Mouse (Mus musculus): ENCODE results near the gene Phf13.
"Not testable (repeated sequence)": the region's sequence is repeated elsewhere in the genome, so short reads cannot be mapped to it uniquely, and the experiment has no call there.

Gene Phf13

DNA sequence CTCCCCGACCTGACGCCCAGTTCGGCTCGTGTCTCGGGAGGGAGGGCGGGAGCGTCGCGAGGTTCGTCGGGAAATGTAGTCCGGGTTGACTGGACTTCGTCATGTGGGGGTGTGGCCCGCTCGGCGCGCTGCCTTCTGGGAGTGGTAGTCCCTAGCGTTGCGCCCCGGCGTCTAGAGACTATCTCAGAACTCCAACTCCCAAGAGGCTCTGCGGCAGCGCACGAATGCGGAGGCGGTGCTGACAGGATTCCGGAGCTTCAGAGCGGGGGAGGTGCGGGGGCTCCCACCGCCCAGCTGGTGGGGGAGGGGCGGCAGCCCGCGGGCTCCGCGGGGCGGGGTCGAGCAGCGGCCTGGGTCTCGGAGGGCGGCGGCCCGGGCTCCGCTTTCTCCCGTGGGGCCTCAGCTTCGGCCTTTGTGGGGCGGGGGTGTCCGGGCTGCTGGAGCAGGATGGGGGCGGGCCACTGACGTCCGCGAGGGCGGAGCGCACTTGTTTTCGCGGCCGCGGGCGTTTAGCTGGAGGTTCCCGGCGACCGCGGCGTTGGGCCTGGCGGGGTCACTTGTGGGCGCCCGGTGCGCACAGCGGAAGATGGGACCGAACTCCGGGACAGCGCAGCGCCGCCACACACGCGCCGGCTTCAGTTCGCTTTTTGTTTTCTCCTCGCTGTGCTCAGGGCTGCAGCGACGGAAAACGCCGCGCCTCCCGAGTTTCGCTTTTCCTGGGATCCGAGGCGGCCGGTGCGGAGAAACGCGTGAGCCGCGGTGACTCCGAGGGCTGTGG lies at the start of gene Phf13:
Gene Phf13, minus strand, starts transcription at position 86 of the 778 bp plus-strand sequence.
- in situ Hi-C loops (cut with MseI, MboI), result no loop called here

DNA sequence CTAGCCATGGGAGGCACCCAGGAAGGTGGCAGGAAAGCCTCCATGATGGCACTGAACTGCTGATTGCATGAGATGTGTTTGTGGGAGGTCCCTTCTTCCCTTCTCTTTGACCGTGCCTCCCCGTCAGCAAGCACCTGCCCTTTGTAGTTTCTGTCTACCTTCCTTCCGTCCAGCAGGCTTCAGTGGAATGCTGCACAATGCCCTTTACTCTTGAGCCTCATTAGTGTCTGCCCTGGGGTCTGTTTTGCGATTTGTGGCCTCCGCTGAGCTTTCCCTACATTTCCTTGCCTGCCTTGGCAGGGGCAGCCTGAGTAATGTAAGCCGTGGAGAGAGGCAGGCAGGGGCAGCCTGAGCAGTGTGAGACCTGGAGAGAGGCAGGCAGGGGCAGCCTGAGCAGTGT lies 48.6 kb upstream of the Phf13 start:
- in situ Hi-C loops (cut with MseI, MboI), result no loop called here

DNA sequence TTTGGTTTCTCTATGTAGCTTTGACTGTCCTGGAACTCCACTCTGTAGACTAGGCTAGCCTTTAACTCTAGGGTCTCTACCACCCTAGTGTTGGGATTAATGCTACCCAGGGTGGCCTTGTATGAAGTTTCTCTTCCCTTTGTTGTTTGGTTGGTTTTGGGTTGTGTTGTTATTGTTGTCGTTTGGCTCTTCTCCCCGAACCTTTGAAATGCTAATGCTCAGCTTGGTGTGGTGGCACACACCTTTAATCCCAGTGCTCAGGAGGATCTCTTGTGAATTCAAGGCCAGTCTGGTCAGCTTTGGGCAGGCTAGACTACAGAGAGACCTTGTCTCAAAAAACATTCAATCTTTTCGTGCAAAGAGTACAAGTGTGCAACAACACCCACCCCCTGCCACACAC lies 47.1 kb upstream of the Phf13 start:
- in situ Hi-C loops (cut with MseI, MboI), result no loop called here

DNA sequence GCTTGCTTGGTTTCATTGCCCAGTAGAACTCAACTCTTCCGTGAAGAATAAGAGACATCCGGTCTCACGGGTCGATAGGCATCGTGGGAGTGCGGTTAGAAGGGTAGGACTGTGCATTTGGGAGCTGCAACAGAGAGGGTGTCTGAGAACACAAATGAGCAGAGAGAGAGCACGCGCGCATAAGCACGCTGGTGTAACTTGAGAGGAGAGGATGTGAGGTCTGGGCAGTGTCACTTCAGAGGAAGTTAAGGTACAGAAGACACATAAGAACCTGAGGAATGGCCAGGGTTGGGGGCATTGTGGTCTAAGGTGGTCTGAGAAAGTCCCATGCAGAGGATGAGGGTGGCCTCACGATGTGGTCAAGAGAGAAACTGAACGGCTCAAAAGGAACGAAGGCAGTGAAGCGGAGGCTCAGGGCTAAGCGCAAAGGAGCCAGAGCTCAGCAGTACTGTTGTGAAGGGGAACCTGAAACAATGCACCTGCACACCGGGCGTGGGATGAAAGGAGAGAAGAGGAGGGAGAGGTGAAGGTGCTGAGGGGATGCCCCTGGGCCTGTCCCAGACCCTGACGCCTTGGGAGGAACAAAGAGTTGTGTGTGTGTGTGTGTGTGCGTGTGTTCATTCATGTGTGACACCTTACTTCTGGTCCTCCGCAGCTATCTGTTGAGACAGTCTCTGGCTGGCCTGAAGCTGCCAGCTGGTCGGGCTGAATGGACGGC lies 46.0 kb upstream of the Phf13 start:
- in situ Hi-C loops (cut with MseI, MboI), result no loop called here

DNA sequence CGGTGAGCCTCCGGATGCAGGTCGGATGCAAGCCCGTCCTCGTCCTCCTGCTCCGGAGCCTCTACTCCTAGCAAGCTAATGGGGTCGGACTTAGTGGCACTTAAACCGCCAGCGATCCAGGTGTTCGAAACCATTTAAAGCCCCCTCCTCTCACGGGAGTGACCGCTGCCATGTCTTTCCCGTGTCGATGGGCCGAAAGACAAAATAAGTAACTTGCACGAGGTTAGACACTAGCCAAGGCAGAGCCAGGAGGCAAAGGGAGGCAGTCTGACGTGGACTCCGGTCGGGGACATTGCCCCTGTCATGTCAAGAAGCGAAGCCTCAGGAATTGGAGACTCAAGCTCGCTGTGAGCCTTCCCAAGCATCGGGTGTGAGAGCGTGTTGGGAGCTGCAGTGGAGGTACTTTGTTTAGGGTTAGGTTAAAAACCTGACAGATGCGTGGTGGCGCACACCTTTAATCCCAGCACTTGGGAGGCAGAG lies 43.8 kb upstream of the Phf13 start:
- in situ Hi-C loops (cut with MseI, MboI), result no loop called here

DNA sequence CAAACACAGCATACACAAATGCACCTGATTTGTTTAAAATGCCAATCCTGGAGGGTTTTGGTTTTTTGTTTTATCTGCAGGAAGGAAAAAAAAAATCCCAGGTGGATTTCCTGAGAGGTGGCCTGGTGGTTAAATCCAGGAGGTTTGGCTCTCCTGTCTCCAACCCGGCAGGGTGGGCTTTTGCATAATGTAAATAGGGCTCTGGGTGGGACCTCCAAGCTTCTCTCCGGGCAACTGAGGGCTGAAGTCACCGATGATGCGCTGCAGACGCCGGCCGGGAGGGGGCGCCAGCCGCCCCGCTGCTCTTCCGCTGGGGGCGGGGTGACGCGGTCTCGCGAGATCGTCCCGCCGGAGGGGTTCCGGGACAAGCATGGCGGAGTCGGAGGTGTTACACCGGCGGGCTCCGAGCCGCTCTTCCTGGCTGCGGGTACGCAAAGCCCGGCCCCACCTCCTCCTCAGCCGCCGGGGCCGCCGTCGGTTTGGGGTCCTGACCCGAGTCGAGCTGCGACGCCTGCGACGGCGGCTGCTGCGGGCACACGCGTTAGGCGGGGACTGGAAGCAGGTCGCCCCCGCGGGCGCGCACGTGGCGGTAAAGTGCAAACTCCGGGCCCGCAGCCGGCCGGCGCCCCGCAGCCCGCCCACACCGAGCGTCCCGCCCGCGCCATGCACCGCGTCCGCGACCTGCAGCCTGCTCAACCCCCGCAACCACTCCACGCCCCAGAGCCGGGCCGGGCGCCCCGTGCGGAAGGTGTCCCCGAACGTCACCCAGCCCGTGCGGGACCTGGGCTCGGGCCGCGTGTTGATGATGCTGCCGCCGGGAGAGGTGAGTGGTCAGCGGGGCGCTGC lies 43.1 kb upstream of the Phf13 start, which contains the start of gene Nol9:
Gene Nol9, plus strand, starts transcription at position 337 of the 846 bp plus-strand sequence.
- in situ Hi-C loops (cut with MseI, MboI), result no loop called here

DNA sequence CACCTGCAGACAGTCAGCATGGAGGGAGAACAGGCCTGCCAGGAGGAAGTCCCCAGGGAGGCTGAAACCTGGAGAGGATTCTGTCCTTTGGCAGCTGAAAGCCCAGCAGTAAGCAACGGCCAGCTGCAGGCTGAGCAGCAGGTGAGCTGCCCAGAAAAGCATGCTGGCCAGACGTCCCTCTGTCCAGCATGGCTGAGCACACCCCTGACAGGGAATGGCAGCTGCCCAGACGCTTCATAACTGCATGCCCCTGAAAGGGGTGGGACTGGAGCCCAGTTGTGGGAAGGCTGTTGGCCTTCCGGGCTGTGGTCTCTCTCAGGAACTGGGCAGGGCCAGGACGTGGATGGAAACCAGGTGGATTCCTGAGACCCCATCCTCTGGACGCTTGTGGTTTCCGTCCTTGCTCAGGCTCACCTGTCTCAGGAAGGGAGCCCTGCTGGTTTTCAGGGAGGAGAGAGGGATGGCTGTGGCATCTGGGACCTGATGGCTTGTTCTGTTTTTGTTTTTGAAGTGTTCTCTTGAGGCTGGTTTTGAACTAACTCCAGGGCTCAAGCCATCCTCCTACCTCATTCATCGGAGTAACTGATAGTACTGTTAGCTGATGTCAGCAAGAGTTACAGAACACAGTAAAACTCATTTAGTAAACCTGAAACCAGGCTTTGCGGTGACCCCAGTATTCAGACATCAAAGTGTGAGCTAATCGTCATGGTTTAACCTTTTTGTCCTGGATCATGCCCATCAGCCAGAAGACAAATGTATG lies 42.3 kb upstream of the Phf13 start, which contains the start of gene Tas1r1:
Gene Tas1r1, minus strand, starts transcription at position 344 of the 760 bp plus-strand sequence.
- in situ Hi-C loops (cut with MseI, MboI), result no loop called here

DNA sequence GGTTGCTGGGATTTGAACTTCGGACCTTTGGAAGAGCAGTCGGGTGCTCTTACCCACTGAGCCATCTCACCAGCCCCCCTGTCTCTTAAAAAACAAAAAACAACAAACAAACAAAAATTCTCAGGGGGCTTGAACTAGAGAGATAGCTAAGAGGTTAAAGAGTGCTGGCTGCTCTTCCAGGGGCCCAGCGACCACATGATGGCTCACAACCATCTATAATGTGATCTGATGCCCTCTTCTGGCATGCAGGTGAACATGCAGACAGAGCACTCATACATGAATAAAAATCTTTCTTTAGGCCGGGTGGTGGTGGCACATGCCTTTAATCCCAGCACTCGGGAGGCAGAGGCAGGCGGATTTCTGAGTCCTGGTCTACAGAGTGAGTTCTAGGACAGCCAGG lies 40.4 kb upstream of the Phf13 start:
- in situ Hi-C loops (cut with MseI, MboI), result not testable (repeated sequence)

DNA sequence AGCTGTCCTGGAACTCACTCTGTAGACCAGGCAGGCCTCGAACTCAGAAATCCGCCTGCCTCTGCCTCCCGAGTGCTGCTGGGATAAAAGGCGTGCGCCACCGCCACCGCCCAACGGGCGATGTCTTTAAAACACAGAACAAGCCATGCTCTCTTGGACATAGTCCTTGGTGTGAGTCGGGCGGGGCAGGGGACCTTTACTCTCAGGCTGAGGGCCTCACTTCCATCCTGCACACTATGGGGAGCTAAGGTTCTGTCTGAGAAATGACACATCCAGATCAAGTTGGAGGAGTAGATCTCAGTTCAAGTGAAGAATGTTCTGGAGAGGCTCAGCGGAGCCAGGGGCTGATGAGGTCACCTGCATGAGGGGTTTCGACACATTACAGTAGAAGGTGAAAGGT lies 36.9 kb upstream of the Phf13 start:
- in situ Hi-C loops (cut with MseI, MboI), result no loop called here

DNA sequence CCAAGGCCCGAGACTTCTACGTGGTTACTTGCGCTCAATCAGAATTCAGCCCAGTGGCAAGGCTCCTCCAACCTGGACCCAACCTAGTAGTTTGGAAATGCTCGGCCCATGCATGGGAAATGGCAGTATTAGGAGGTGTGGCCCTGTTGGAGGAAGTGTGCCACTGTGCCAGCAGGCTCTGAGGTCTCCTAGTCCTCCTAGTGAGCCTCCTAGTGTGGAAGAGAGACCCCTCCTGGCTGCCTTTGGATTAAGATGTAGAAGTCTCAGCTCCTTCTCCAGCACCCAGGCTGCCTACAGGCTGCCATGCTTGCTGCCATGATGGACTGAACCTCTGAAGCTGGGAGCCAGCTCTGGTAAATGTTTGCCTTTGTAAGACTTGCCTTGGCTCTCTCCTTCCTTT lies 33.9 kb upstream of the Phf13 start:
- in situ Hi-C loops (cut with MseI, MboI), result no loop called here

DNA sequence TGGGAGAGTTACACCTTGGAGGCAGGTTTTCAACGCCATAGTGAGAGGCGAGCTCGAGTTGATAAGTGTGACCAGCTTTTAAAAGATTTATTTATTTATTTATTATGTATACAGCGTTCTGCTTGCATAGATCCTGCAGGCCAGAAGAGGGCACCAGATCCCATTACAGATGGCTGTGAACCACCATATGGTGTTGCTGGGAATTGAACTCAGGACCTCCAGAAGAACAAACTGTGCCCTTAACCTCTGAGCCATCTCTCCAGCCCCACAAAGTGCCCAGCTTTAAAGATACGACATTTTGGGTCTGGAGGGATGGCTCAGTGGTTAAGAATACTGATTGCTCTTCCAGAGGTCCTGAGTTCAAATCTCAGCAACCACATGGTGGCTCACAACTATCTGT lies 33.0 kb upstream of the Phf13 start:
- in situ Hi-C loops (cut with MseI, MboI), result no loop called here

DNA sequence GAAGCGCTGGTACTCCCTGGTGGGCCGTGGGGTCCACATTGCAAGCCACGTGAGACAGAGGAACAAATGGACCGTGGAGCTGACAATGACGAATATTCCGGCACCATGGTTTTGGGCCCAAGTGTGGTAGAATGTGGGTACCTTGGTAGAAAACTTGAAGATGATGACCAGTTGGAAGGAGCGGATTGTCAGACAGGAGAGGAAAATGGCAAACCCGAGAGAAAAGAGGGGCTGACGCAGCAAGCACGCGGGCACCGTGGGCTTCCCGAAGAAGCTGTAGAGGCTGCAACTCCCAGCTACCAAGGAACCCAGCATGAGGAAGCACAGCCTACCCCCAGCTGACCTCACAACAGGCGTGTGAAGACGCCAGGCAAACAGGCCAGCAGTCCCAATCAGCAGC lies 32.4 kb upstream of the Phf13 start:
- in situ Hi-C loops (cut with MseI, MboI), result no loop called here

DNA sequence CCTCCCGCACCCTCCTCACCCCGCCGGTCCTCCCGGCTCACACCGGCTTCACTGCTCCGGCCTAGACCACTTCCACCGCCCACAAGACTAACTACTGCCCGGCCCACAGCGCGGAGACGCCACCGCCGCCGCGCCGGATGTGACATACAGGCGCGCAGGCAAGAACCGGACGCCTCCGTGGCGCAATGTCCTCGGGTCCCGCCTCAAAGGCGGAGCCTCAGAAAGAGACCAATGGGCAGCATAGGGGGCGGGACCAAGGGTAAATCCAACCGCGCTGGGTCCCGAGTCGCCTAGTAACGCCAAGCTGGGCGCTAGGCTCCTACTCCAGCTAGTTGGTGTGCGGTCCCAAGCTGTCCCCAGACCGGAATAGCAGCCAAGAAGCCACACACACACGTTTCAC lies 31.5 kb upstream of the Phf13 start, which contains the start of gene Zbtb48:
Gene Zbtb48, minus strand, starts transcription at position 148 of the 400 bp plus-strand sequence.
- in situ Hi-C loops (cut with MseI, MboI), result no loop called here

DNA sequence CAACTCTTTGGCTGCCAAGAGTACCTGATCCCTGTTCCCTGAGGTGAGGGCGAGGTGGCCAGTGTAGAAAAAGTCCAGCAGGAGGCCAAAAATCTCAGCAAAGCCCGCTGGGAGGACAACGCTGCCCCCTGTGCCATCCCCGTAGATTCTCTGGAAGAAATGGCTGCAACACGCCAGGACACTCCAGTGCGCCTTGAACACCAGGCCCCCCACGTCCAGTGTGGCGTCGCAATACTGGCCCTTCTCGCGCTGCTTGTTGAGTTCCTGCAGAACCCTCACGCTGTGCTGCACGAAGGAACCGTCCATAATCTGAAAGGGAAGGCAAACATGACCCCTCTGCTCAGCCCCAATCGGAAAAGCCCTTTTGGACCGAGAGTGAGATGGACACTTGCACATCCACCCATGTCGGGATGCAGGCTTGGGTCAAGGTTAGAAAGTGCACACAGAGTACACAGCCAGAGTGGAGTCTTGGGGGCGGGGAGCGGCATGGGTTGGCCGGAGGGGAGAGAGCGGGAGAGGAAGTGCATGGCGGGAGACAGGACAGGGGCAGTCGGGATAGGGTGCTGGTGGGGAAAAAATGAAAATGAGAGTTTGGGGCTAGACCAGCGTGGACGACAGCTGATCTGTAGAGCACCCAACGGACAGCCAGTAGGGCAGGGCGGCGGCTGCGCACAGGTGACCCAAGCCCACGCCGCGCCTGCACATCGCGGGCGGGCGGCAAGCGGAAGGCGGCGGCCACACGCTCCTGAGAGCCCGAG lies 30.9 kb upstream of the Phf13 start:
- in situ Hi-C loops (cut with MseI, MboI), result no loop called here

DNA sequence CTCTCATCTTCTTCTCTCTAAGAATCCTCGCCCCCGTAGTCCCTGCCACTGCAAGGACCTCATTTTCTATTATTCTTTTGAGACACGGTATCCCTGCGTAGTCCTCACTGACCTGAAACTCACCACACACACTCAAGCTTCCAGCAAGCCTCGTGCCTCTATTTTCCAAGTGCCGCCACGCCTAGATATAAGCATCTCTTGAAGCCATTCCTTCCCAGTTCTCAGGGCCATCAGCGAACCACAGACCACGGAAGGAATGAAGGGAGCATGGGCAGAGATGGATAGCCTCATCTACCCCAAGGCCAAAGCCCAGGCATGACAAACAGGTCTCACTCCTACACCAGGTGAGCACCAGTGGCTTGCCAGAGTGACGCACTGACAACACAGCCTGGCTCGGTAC lies 28.5 kb upstream of the Phf13 start:
- in situ Hi-C loops (cut with MseI, MboI), result no loop called here

DNA sequence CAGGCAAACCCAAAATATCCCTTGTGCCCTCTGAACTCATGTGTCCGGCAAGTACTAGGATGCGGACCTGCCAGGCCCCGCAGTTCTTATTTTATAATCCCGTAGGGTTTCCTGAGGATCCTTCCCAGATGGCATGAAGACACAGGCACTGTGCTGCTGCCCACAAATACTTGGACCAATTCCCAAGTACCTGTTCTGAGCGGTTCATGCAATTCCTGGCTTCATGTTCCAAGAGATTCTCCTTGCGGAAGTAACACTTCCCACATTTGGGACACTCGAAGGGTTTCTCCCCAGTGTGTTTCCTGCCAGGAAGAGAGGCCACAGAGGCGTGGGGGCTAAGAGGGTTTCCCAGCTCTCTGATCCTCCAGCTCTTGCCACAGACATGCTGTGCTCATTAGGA lies 26.4 kb upstream of the Phf13 start:
- in situ Hi-C loops (cut with MseI, MboI), result no loop called here

DNA sequence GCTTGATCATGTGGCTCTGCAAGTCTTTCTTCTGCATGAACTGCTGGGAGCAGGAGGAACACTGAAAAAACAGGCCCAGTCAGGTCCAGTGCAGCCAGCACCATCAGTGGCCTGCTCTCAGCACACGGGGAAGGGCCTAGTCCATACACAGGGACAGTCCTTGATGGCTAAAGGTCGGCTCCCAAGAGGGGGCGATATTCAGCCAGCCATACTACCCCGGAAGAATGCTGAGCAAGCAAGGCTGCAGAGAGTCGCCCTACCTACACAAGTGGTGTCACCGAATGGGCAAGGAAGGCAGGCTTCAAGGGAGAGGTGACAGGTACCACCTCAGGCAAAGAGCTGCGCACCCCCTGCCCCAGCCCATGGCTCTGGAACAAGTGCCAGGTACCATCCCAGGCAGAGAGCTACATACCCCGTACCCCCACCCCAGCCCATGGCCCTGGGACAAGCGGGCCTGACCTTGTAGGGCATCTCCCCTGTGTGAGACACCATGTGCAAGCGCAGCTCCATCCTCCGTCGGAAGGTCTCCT lies 25.6 kb upstream of the Phf13 start:
- in situ Hi-C loops (cut with MseI, MboI), result no loop called here

DNA sequence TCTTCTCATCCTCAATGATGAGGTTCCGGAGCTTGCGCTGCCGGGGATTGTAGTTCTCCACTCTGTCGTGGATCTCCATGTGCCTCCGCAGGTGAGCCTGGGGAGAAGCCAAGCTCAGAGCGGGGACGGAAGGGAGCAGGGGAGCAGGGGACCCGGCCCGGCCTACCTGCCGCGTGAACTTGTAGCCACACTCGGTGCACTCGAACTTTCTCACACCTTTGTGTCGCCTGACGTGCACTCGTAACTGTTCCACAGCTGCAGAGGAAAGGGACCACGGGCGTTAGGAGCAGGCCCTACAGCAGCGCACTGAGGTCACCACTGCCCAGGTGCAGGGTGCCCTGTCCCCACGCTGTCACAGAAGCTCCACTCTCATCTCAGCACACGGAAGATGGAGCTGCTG lies 24.0 kb upstream of the Phf13 start:
- in situ Hi-C loops (cut with MseI, MboI), result no loop called here

DNA sequence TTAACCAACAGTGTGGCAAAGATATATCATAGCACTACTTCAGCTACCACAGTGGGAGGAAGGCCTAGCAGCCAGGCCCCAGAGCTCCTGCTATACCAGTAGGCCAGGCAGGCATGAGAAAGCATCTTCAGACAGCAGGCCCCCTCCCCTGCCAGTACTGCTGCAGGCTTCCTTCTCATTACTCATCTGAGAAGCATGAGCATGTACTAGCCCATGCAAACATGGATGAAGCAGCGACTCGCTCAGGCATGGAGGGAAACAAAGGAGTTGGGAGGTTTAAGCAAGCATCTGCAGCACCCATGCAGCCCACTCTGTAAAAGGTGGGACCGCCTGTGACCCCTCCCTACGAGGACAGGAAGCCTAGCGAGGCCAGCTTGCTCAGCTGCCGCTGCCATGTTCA lies 23.0 kb upstream of the Phf13 start:
- in situ Hi-C loops (cut with MseI, MboI), result no loop called here

Measured in mouse trophoblast stem cell (cell line).